12 mouse cellular contexts compared by ENCODE assay signal in the genomic region with DNA sequence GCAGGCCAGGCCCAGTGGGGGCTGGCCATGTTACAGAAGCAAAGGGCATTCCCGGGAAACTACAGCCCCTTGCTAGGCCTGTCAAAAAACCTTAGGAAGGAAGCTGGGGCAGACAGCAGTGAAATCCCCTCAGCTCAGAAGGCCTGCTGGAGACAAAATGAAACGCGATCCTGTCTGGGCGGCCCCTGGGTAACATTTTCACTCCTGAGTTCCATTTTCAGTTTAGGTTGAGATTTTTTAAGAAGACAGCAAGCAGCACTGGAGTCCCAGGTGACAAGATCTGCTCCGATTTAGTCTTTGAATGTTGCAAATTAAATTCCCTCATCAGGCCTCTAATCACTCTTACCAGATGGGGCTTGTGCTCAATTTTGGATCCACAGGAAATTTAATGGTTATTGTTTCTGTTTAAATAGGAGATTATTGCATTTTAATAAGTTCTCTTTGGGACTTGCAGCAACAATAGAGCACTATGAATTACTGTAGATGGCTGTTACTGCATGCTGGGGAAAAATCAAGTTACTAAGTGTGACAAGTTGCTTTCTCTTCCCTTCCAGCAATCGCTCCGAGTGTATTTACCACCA.
A peak's percentile ranks its signal among the peaks of the same experiment; 100 is the strongest.
DNase-seq lines count a peak whose midpoint lies in the region; ATAC-seq lines count a peak whose summit lies in the region.
"Had no signal": no experiment of that assay in that cellular context is flagged by ENCODE, and none has a peak within 500 bp of the region (broad histone marks: within the 10 kb centered on the region; RNA-seq: fewer than 3 reads in every experiment).

No protein-coding gene starts in this region.

- no peaks in the 10 kb centered on the region for H3K36me3 ChIP-seq in forebrain, embryonic 12.5 days (replicated peaks)
- H3K36me3 ChIP-seq in limb, embryonic 10.5 days: no peaks in the 10 kb centered on the region
- H3K36me3 ChIP-seq in neural tube, embryonic 12.5 days: no peaks in the 10 kb centered on the region
- H3K36me3 ChIP-seq: heart, embryonic 15.5 days had no signal

- peaks cover 3% of the 10 kb centered on the region; the same call in 1 of the 2 replicates for H3K27me3 ChIP-seq in forebrain, embryonic 12.5 days
- H3K27me3 ChIP-seq in limb, embryonic 10.5 days (ENCODE audit: low read depth, poor library complexity, severe bottlenecking): no peaks in the 10 kb centered on the region
- H3K27me3 ChIP-seq in neural tube, embryonic 12.5 days (replicated peaks): no peaks in the 10 kb centered on the region
- H3K27me3 ChIP-seq: heart, embryonic 15.5 days had no signal

- H3K9me3 ChIP-seq in forebrain, embryonic 12.5 days: no peaks in the 10 kb centered on the region
- H3K9me3 ChIP-seq in limb, embryonic 10.5 days (replicated peaks): no peaks in the 10 kb centered on the region
- no peaks in the 10 kb centered on the region for H3K9me3 ChIP-seq in neural tube, embryonic 12.5 days
- H3K9me3 ChIP-seq: heart, embryonic 15.5 days had no signal

- 0 out of 2 replicates have a peak overlapping the region, but pooled peaks have one; percentile 4 for H3K4me2 ChIP-seq in forebrain, embryonic 12.5 days
- 0 out of 2 replicates have a peak overlapping the region, but pooled peaks have one; percentile 7 for H3K4me2 ChIP-seq in neural tube, embryonic 12.5 days (replicated peaks)
- H3K4me2 ChIP-seq: heart, embryonic 15.5 days had no signal

- peak overlapping the region; percentile 57 for H3K27ac ChIP-seq in forebrain, embryonic 12.5 days
- peak overlapping the region; percentile 66 for H3K27ac ChIP-seq in limb, embryonic 10.5 days
- no peak overlapping the region for H3K27ac ChIP-seq in neural tube, embryonic 12.5 days
- H3K27ac ChIP-seq: heart, embryonic 15.5 days had no signal

- intact Hi-C loops in gastrocnemius, postnatal 14 days (cut with DNase I; ENCODE audit: low total_unique reads): no loop called here

- peak; percentile 5 for DNase-seq in gastrocnemius, postnatal 10 days
- no peak for DNase-seq in gastrocnemius, postnatal 14 days
- DNase-seq in limb, embryonic 10.5 days (ENCODE audit: low spot score): peak; percentile 44
- no peak for DNase-seq in cerebellum, postnatal 10 days
- DNase-seq in adrenal gland, adult 8-10 months: no peak
- no peak for DNase-seq in cerebellum, adult 9-10 months
- DNase-seq: adrenal gland, adult 2 months; cerebellum, adult 8-10 months; kidney, postnatal 14 days had no signal

- peaks cover 32% of the 10 kb centered on the region for H3K4me1 ChIP-seq in forebrain, embryonic 12.5 days
- peaks cover 62% of the 10 kb centered on the region for H3K4me1 ChIP-seq in limb, embryonic 10.5 days
- H3K4me1 ChIP-seq in neural tube, embryonic 12.5 days: peaks cover 27% of the 10 kb centered on the region
- H3K4me1 ChIP-seq: heart, embryonic 15.5 days had no signal

- no peak overlapping the region for H3K9ac ChIP-seq in forebrain, embryonic 12.5 days
- no peak overlapping the region for H3K9ac ChIP-seq in neural tube, embryonic 12.5 days
- H3K9ac ChIP-seq: heart, embryonic 15.5 days had no signal

- 32% methylated on average over 7 of the region's 7 CpGs for WGBS in forebrain, embryonic 12.5 days
- WGBS in limb, embryonic 10.5 days: 39% methylated on average over 7 of the region's 7 CpGs
- 27% methylated on average over 7 of the region's 7 CpGs for WGBS in neural tube, embryonic 12.5 days

- no peak overlapping the region for H3K4me3 ChIP-seq in forebrain, embryonic 12.5 days (replicated peaks)
- H3K4me3 ChIP-seq in limb, embryonic 10.5 days: no peak overlapping the region
- no peak overlapping the region for H3K4me3 ChIP-seq in neural tube, embryonic 12.5 days
- H3K4me3 ChIP-seq: heart, embryonic 15.5 days had no signal

- ATAC-seq in forebrain, embryonic 12.5 days (ENCODE audit: low FRiP score): no peak
- no peak for ATAC-seq in neural tube, embryonic 12.5 days (ENCODE audit: low FRiP score, low read depth)

Comparison
In these comparisons a context has a peak if more than half of its experiments do, and no peak if none do; other contexts are left out.
1. DNase-seq: peak in gastrocnemius, postnatal 10 days (single experiment) and limb, embryonic 10.5 days (single experiment); none in gastrocnemius, postnatal 14 days (single experiment), cerebellum, postnatal 10 days (0 of 2), adrenal gland, adult 8-10 months (single experiment) and cerebellum, adult 9-10 months (single experiment).